Mouse (Mus musculus) G1E (cell line): ENCODE data around the gene Shtn1.

ENCODE experiments used
- CTCF ChIP-seq: IDR thresholded peaks from 2 replicates; pipeline ENCODE4 v1.5.1; 2012; ENCODE audit warnings: low read depth, low read length, inconsistent platforms, mixed read lengths
- GATA1 ChIP-seq: IDR thresholded peaks from 2 replicates; pipeline ENCODE4 v1.6.1; 2012; ENCODE audit warnings: borderline replicate concordance, low read length, inconsistent platforms, mixed read lengths
- POLR2AphosphoS5 ChIP-seq: IDR thresholded peaks from 2 replicates; pipeline ENCODE4 v1.6.1; 2012; ENCODE audit warnings: low read depth, low read length, inconsistent platforms; ENCODE audit not compliant: insufficient replicate concordance

DNA sequence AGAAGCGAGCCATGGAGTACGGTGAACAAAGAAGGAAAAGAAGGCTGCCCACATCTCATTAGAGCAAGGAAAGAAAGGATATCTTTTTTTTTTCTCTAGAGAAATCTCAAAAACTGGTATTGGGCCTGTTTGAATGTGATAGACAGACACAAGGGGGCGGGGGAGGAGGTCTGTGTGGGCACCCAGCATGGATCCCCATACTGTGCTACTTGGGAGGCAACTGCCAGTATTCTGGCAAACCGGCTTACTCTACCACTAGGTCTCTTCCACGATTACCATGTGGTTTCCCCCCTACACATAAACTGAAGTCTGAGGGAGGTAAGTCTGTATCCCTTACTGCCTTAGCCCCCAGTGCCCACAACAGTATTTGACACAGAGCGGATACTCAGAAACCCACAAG, 73.1 kb downstream of the Shtn1 start:
- TF ChIP-seq CTCF (no peak), GATA1 (no peak), POLR2AphosphoS5 (no peak)
